Mouse (Mus musculus) CH12.LX (cell line): ENCODE measurements around the gene AC129217.1. TPM values are rescaled to one million over a fixed set of nuclear protein-coding genes. Genes with fewer than 3 reads are reported as not detected.

ENCODE experiments used
- DNase-seq: peaks from one replicate; pipeline ENCODE4 v3.0.0-alpha.2; 2013; ENCODE audit errors: extremely low read depth
- H3K27ac ChIP-seq: 2 replicates; pipeline ENCODE4 v1.5.1; 2012; ENCODE audit warnings: low read depth, mild to moderate bottlenecking, control low read depth, moderate library complexity; ENCODE audit not compliant: insufficient read depth
- H3K27me3 ChIP-seq: replicated peaks from 2 replicates; pipeline ENCODE3; 2012; ENCODE audit warnings: inconsistent platforms
- H3K36me3 ChIP-seq, 2 experiments: replicated peaks in 1 of 2; 2 replicates each; pipeline versions ENCODE3 to v1.6.1; 2012; ENCODE audit warnings: inconsistent platforms in 1 of 2, low read length in 1 of 2, mild to moderate bottlenecking in 1 of 2, mixed read lengths in 1 of 2, moderate library complexity in 1 of 2; ENCODE audit not compliant: control insufficient read depth in 1 of 2, insufficient read depth in 1 of 2
- H3K4me1 ChIP-seq, 2 experiments: 2 replicates each; pipeline ENCODE4 v1.6.1; 2012; ENCODE audit warnings: inconsistent platforms in 1 of 2, moderate library complexity in 1 of 2; ENCODE audit not compliant: insufficient read depth in 2 of 2, control insufficient read depth in 1 of 2
- H3K4me2 ChIP-seq: 2 replicates; pipeline ENCODE4 v1.6.1; 2012; ENCODE audit warnings: low read depth, mild to moderate bottlenecking, control low read depth; ENCODE audit not compliant: poor library complexity, insufficient read depth, severe bottlenecking
- H3K4me3 ChIP-seq, 3 experiments: fragments of 150-350 bp in 1 of 3; sonication (generic) in 1 of 3; replicated peaks in 1 of 3; 2 replicates each; pipeline versions ENCODE3 to v1.5.1; 2011 to 2012; ENCODE audit warnings: low read depth in 2 of 3, low read length in 2 of 3, mild to moderate bottlenecking in 2 of 3, moderate library complexity in 2 of 3, control low read depth in 1 of 3, improper control_type of control experiment in 1 of 3, inconsistent platforms in 1 of 3, mixed read lengths in 1 of 3; ENCODE audit not compliant: poor library complexity in 1 of 3
- H3K79me2 ChIP-seq: replicated peaks from 2 replicates; pipeline ENCODE4 v1.6.1; 2012; ENCODE audit warnings: mild to moderate bottlenecking, moderate library complexity; ENCODE audit not compliant: control insufficient read depth, poor library complexity, insufficient read depth, severe bottlenecking; ENCODE audit errors: extremely low read depth
- H3K9ac ChIP-seq: 2 replicates; pipeline ENCODE4 v1.6.1; 2012; ENCODE audit warnings: low read depth, mild to moderate bottlenecking, control low read depth, moderate library complexity; ENCODE audit not compliant: insufficient read depth
- H3K9me3 ChIP-seq: replicated peaks from 2 replicates; pipeline ENCODE3; 2012; ENCODE audit warnings: low read length, inconsistent platforms, mixed read lengths
- BHLHE40 ChIP-seq: IDR thresholded peaks from 2 replicates; pipeline ENCODE4 v1.6.1; 2011; ENCODE audit warnings: mild to moderate bottlenecking, low read depth, low read length, improper control_type of control experiment
- CHD1 ChIP-seq: IDR thresholded peaks from 2 replicates; pipeline ENCODE4 v1.6.1; 2012; ENCODE audit warnings: low read depth, low read length, improper control_type of control experiment, inconsistent platforms
- CHD2 ChIP-seq: IDR thresholded peaks from 2 replicates; pipeline ENCODE4 v1.6.1; 2011; ENCODE audit warnings: low read length, improper control_type of control experiment
- CTCF ChIP-seq, 2 experiments: IDR thresholded peaks in 1 of 2; conservative IDR thresholded peaks in 1 of 2; 2 replicates each; pipeline ENCODE4 v1.5.1; 2011 to 2012; ENCODE audit warnings: low read depth in 2 of 2, low read length in 2 of 2, improper control_type of control experiment in 1 of 2, inconsistent platforms in 1 of 2, mild to moderate bottlenecking in 1 of 2, moderate library complexity in 1 of 2
- E2F4 ChIP-seq: IDR thresholded peaks from 2 replicates; pipeline ENCODE4 v1.6.1; 2011; ENCODE audit warnings: low read depth, low read length, improper control_type of control experiment; ENCODE audit not compliant: insufficient replicate concordance
- ELF1 ChIP-seq: IDR thresholded peaks from 2 replicates; pipeline ENCODE4 v1.6.1; 2014; ENCODE audit warnings: low read depth, mild to moderate bottlenecking, inconsistent platforms, low read length, improper control_type of control experiment
- EP300 ChIP-seq: IDR thresholded peaks from 2 replicates; pipeline ENCODE4 v1.6.1; 2011; ENCODE audit warnings: low read length, improper control_type of control experiment
- ETS1 ChIP-seq: conservative IDR thresholded peaks from 2 replicates; pipeline ENCODE4 v1.6.1; 2012; ENCODE audit warnings: low read depth, mild to moderate bottlenecking, inconsistent platforms, low read length, improper control_type of control experiment, moderate library complexity
- GABPA ChIP-seq: IDR thresholded peaks from 2 replicates; pipeline ENCODE4 v1.6.1; 2012; ENCODE audit warnings: low read depth, low read length, improper control_type of control experiment, inconsistent platforms; ENCODE audit not compliant: insufficient replicate concordance
- HCFC1 ChIP-seq: IDR thresholded peaks from 2 replicates; pipeline ENCODE4 v1.6.1; 2012; ENCODE audit warnings: low read depth, mild to moderate bottlenecking, inconsistent platforms, low read length, improper control_type of control experiment
- IRF4 ChIP-seq: IDR thresholded peaks from 2 replicates; pipeline ENCODE4 v1.6.1; 2014; ENCODE audit warnings: low read depth, mild to moderate bottlenecking, inconsistent platforms, low read length, improper control_type of control experiment
- JUN ChIP-seq: IDR thresholded peaks from 2 replicates; pipeline ENCODE4 v1.6.1; 2011; ENCODE audit warnings: low read depth, mild to moderate bottlenecking, low read length, improper control_type of control experiment, moderate library complexity; ENCODE audit not compliant: insufficient read depth
- JUND ChIP-seq: conservative IDR thresholded peaks from 2 replicates; pipeline ENCODE4 v1.6.1; 2011; ENCODE audit warnings: low read depth, low read length, improper control_type of control experiment
- KAT2A ChIP-seq: IDR thresholded peaks from 2 replicates; pipeline ENCODE4 v1.6.1; 2012; ENCODE audit warnings: low read length, improper control_type of control experiment, inconsistent platforms; ENCODE audit not compliant: insufficient replicate concordance
- MAFK ChIP-seq: IDR thresholded peaks from 2 replicates; pipeline ENCODE4 v1.6.1; 2011; ENCODE audit warnings: low read length, improper control_type of control experiment; ENCODE audit not compliant: insufficient replicate concordance
- MAX ChIP-seq: IDR thresholded peaks from 2 replicates; pipeline ENCODE4 v1.6.1; 2011; ENCODE audit warnings: low read length, improper control_type of control experiment
- MAZ ChIP-seq: IDR thresholded peaks from 2 replicates; pipeline ENCODE4 v1.6.1; 2012; ENCODE audit warnings: low read depth, mild to moderate bottlenecking, inconsistent platforms, low read length, improper control_type of control experiment, moderate library complexity
- MEF2A ChIP-seq: IDR thresholded peaks from 2 replicates; pipeline ENCODE4 v1.6.1; 2014; ENCODE audit warnings: low read depth, mild to moderate bottlenecking, inconsistent platforms, low read length, improper control_type of control experiment, borderline replicate concordance
- MXI1 ChIP-seq: IDR thresholded peaks from 2 replicates; pipeline ENCODE4 v1.6.1; 2011; ENCODE audit warnings: mild to moderate bottlenecking, low read depth, low read length, improper control_type of control experiment
- MYC ChIP-seq: IDR thresholded peaks from 2 replicates; pipeline ENCODE4 v1.6.1; 2011; ENCODE audit warnings: low read depth, mild to moderate bottlenecking, improper control_type of control experiment, low read length
- NELFE ChIP-seq: IDR thresholded peaks from 2 replicates; pipeline ENCODE4 v1.6.1; 2011; ENCODE audit warnings: low read depth, low read length, improper control_type of control experiment
- NRF1 ChIP-seq: IDR thresholded peaks from 2 replicates; pipeline ENCODE4 v1.6.1; 2014; ENCODE audit warnings: low read depth, mild to moderate bottlenecking, inconsistent platforms, low read length, improper control_type of control experiment, moderate library complexity
- PAX5 ChIP-seq: IDR thresholded peaks from 2 replicates; pipeline ENCODE4 v1.6.1; 2012; ENCODE audit warnings: low read length, inconsistent platforms, mixed read lengths
- POLR2A ChIP-seq: IDR thresholded peaks from 2 replicates; pipeline ENCODE4 v1.6.1; 2011; ENCODE audit warnings: low read depth, mild to moderate bottlenecking, improper control_type of control experiment, low read length
- POLR2AphosphoS2 ChIP-seq: IDR thresholded peaks from 2 replicates; pipeline ENCODE4 v1.6.1; 2011; ENCODE audit warnings: low read depth, low read length, improper control_type of control experiment
- RAD21 ChIP-seq: IDR thresholded peaks from 2 replicates; pipeline ENCODE4 v1.6.1; 2011; ENCODE audit warnings: low read depth, mild to moderate bottlenecking, low read length, improper control_type of control experiment, moderate library complexity
- RCOR1 ChIP-seq: conservative IDR thresholded peaks from 2 replicates; pipeline ENCODE4 v1.6.1; 2012; ENCODE audit warnings: low read depth, mild to moderate bottlenecking, inconsistent platforms, low read length, improper control_type of control experiment
- SIN3A ChIP-seq: IDR thresholded peaks from 2 replicates; pipeline ENCODE4 v1.6.1; 2012; ENCODE audit warnings: low read length, improper control_type of control experiment, inconsistent platforms
- SMC3 ChIP-seq: IDR thresholded peaks from 2 replicates; pipeline ENCODE4 v1.6.1; 2011; ENCODE audit warnings: low read depth, low read length, improper control_type of control experiment
- TBP ChIP-seq: conservative IDR thresholded peaks from 2 replicates; pipeline ENCODE4 v1.6.1; 2011; ENCODE audit warnings: low read depth, low read length, improper control_type of control experiment
- TCF12 ChIP-seq: IDR thresholded peaks from 2 replicates; pipeline ENCODE4 v1.6.1; 2014; ENCODE audit warnings: low read depth, mild to moderate bottlenecking, inconsistent platforms, low read length, improper control_type of control experiment
- UBTF ChIP-seq: IDR thresholded peaks from 2 replicates; pipeline ENCODE4 v1.6.1; 2012; ENCODE audit warnings: low read depth, mild to moderate bottlenecking, inconsistent platforms, low read length, improper control_type of control experiment, moderate library complexity
- USF1 ChIP-seq: IDR thresholded peaks from 2 replicates; pipeline ENCODE4 v1.6.1; 2014; ENCODE audit warnings: low read depth, mild to moderate bottlenecking, inconsistent platforms, low read length, improper control_type of control experiment
- USF2 ChIP-seq: conservative IDR thresholded peaks from 2 replicates; pipeline ENCODE4 v1.6.1; 2011; ENCODE audit warnings: low read depth, low read length, improper control_type of control experiment
- ZC3H11A ChIP-seq: IDR thresholded peaks from 2 replicates; pipeline ENCODE4 v1.6.1; 2012; ENCODE audit warnings: low read depth, mild to moderate bottlenecking, inconsistent platforms, low read length, improper control_type of control experiment
- ZKSCAN1 ChIP-seq: IDR thresholded peaks from 2 replicates; pipeline ENCODE4 v1.6.1; 2012; ENCODE audit warnings: low read depth, inconsistent platforms, low read length, improper control_type of control experiment, borderline replicate concordance
- ZMIZ1 ChIP-seq: IDR thresholded peaks from 2 replicates; pipeline ENCODE4 v1.6.1; 2012; ENCODE audit warnings: low read depth, mild to moderate bottlenecking, inconsistent platforms, low read length, improper control_type of control experiment
- ZNF384 ChIP-seq: IDR thresholded peaks from 2 replicates; pipeline ENCODE4 v1.6.1; 2012; ENCODE audit warnings: low read depth, low read length, improper control_type of control experiment, inconsistent platforms
- dilution Hi-C: fragments of 300-500 bp; cut with MboI; formaldehyde crosslinking; loops from 2 replicates; pipeline ENCODE4 v1.14.3; 2020; ENCODE audit warnings: low sequenced_read_pairs; ENCODE audit not compliant: extremely low pct_unique_long_range_greater_than_20kb, extremely low pct_ligation_motif_present
- in situ Hi-C: fragments of 300-500 bp; cut with MboI; formaldehyde crosslinking; loops from 3 replicates; pipeline ENCODE4 v1.14.3; 2019; ENCODE audit warnings: low sequenced_read_pairs, low pct_ligation_motif_present, low pct_unique_long_range_greater_than_20kb, mixed read lengths
- polyA plus RNA-seq: library from polyadenylated mRNA; unstranded; fragments of >175 nt; gene quantifications from 2 replicates; pipeline ENCODE4 v1.2.1, GENCODE M21; 2012; ENCODE audit warnings: low read depth; ENCODE audit not compliant: insufficient read length
- total RNA-seq, 2 experiments: library from RNA; depleted of rRNA; stranded (reverse); fragments of 300-350 nt in 1 of 2; fragments of >200 nt in 1 of 2; gene quantifications; 2 replicates each; pipeline ENCODE4 v1.2.3; 2012 to 2014

AC129217.1 gene
- total and polyA plus RNA-seq, 3 experiments = 0.25 to 77.4 (median 5.1) TPM

- H3K27me3 ChIP-seq = no peaks in the 10 kb centered on the region
- H3K36me3 ChIP-seq = peaks cover 31 to 46% of the 10 kb centered on the region in 2 experiments
- peak within 1 kb of the TSS; percentile 93 for H3K4me2 ChIP-seq
- H3K4me1 ChIP-seq = peaks cover 10 to 40% of the 10 kb centered on the region in 2 experiments
- H3K9ac ChIP-seq = peak within 1 kb of the TSS; percentile 95
- DNase-seq = peak; percentile 99
- peak within 1 kb of the TSS; percentile 96 to 98 (median 96) for H3K4me3 ChIP-seq
- H3K9me3 ChIP-seq = no peaks in the 10 kb centered on the region
- peaks cover 69% of the 10 kb centered on the region for H3K79me2 ChIP-seq
- in situ Hi-C loops = no loop called here
- H3K27ac ChIP-seq = peak within 1 kb of the TSS; percentile 98
- no peak for TF ChIP-seq EP300
- no peak for TF ChIP-seq MYC
- no peak for TF ChIP-seq PAX5
- TF ChIP-seq MAFK = no peak
- TF ChIP-seq HCFC1 = peak; percentile 72
- TF ChIP-seq MEF2A = peak; percentile 14; the same call in 1 of the 2 replicates
- TF ChIP-seq TCF12 = peak; percentile 89
- no peak for TF ChIP-seq JUND
- peak; percentile 92 for TF ChIP-seq ZMIZ1
- TF ChIP-seq RCOR1 = no peak
- peak; percentile 49 for TF ChIP-seq NRF1
- no peak for TF ChIP-seq UBTF
- peak; percentile 90 for TF ChIP-seq POLR2A
- TF ChIP-seq USF2 = no peak
- peak; percentile 75; the same call in 1 of the 2 replicates for TF ChIP-seq ELF1
- TF ChIP-seq GABPA = no peak
- no peak for TF ChIP-seq MAZ
- no peak for TF ChIP-seq JUN
- no peak for TF ChIP-seq RAD21
- no peak for TF ChIP-seq CTCF (conservative IDR thresholded peaks at IDR 0.05 in 1 of 2, IDR thresholded peaks at IDR 0.05 in 1 of 2; ENCODE audit: low read depth in 2 of 2, low read length in 2 of 2)
- no peak; the same call in 1 of the 2 replicates for TF ChIP-seq MXI1
- peak; percentile 61 for TF ChIP-seq BHLHE40
- peak; percentile 43 for TF ChIP-seq MAX
- TF ChIP-seq SIN3A = peak; percentile 95
- peak; percentile 33; the same call in 1 of the 2 replicates for TF ChIP-seq E2F4
- TF ChIP-seq CHD2 = peak; percentile 85
- no peak for TF ChIP-seq ZKSCAN1
- TF ChIP-seq POLR2AphosphoS2 = no peak
- no peak for TF ChIP-seq ZC3H11A
- peak; percentile 91 for TF ChIP-seq NELFE
- TF ChIP-seq SMC3 = peak; percentile 8; the same call in 1 of the 2 replicates
- 0 out of 2 replicates have a peak, but pooled peaks have one; percentile 65 for TF ChIP-seq KAT2A
- TF ChIP-seq USF1 = no peak
- peak; percentile 60; the same call in 1 of the 2 replicates for TF ChIP-seq CHD1
- TF ChIP-seq TBP = peak; percentile 80
- peak; percentile 42 for TF ChIP-seq ETS1
- peak; percentile 92 for TF ChIP-seq ZNF384
- no peak; the same call in 1 of the 2 replicates for TF ChIP-seq IRF4
- TF ChIP-seq, all 38 proteins: peak for 19
- dilution Hi-C loops = no loop called here
Measured at GRCm38 (mm10) chr19:8818801-8819595, 10.6 kb upstream of the AC129217.1 start, which contains the start of gene Ttc9c. Ttc9c (minus strand) TSS chr19:8819333.
